Mouse (Mus musculus) lung, postnatal 36 days (tissue): ENCODE data around the gene Mad2l2.
"Not testable (repeated sequence)": the region's sequence is repeated elsewhere in the genome, so short reads cannot be mapped to it uniquely, and the experiment has no call there.

Experiments used
- DNase-seq: peaks from one replicate; pipeline ENCODE4 v3.0.0; 2022; ENCODE audit warnings: mixed read lengths

Gene Mad2l2

GRCm38 (mm10) chr4:148176603-148177002 lies 46.4 kb downstream of the Mad2l2 start:
- DNase-seq, result not testable (repeated sequence)

- no peak for DNase-seq
Measured at GRCm38 (mm10) chr4:148177716-148178115, 47.5 kb downstream of the Mad2l2 start.

GRCm38 (mm10) chr4:148181483-148181882 lies 51.3 kb downstream of the Mad2l2 start:
- DNase-seq, result no peak

- DNase-seq, result no peak
Measured at GRCm38 (mm10) chr4:148182363-148182762, 52.2 kb downstream of the Mad2l2 start.

GRCm38 (mm10) chr4:148184564-148184963 lies 54.4 kb downstream of the Mad2l2 start:
- DNase-seq, result no peak

GRCm38 (mm10) chr4:148185819-148186218 lies 55.6 kb downstream of the Mad2l2 start:
- no peak for DNase-seq

- not testable (repeated sequence) for DNase-seq
Measured at GRCm38 (mm10) chr4:148188767-148189166, 58.6 kb downstream of the Mad2l2 start.

- no peak for DNase-seq
Measured at GRCm38 (mm10) chr4:148192707-148193245, 62.6 kb downstream of the Mad2l2 start.

- DNase-seq, result no peak
Measured at GRCm38 (mm10) chr4:148194400-148194799, 64.2 kb downstream of the Mad2l2 start.
